Mouse (Mus musculus): ENCODE measurements around the gene Hormad2. TPM values are rescaled to one million over a fixed set of nuclear protein-coding genes. Genes with fewer than 3 reads are reported as not detected.

Gene Hormad2
- polyA plus RNA-seq, 1 experiment from 2014 or later, result 0.10 TPM

GRCm38 (mm10) chr11:4438211-4438610 is 2.7 kb downstream of the Hormad2 start:
- H3K27me3 ChIP-seq, result no peaks in the 10 kb centered on the region
- H3K9me3 ChIP-seq (replicated peaks), result no peaks in the 10 kb centered on the region
- WGBS, result 58% methylated on average over 2 of the region's 2 CpGs
- no peak for ATAC-seq
- no peaks in the 10 kb centered on the region for H3K4me1 ChIP-seq
- H3K9ac ChIP-seq, result no peak overlapping the region
- H3K36me3 ChIP-seq (ENCODE audit: poor library complexity, severe bottlenecking), result no peaks in the 10 kb centered on the region
- H3K4me2 ChIP-seq, result no peak overlapping the region
- no peak overlapping the region for H3K27ac ChIP-seq
- H3K4me3 ChIP-seq, result no peak overlapping the region

GRCm38 (mm10) chr11:4437318-4437717 is 3.6 kb downstream of the Hormad2 start:
- Histone ChIP-seq H3K36me3 (ENCODE audit: poor library complexity, severe bottlenecking) (no peaks in the 10 kb centered on the region), H3K27ac (no peak overlapping the region), H3K4me3 (no peak overlapping the region), H3K9ac (no peak overlapping the region), H3K27me3 (no peaks in the 10 kb centered on the region), H3K9me3 (replicated peaks) (no peaks in the 10 kb centered on the region), H3K4me2 (no peak overlapping the region), H3K4me1 (no peaks in the 10 kb centered on the region)
- no peak for ATAC-seq
- WGBS, result 88% methylated on average over 1 of the region's 1 CpGs

GRCm38 (mm10) chr11:4436631-4437030 is 4.3 kb downstream of the Hormad2 start:
- no peaks in the 10 kb centered on the region for H3K36me3 ChIP-seq (ENCODE audit: poor library complexity, severe bottlenecking)
- no peak overlapping the region for H3K9ac ChIP-seq
- WGBS, result 86% methylated on average over 3 of the region's 3 CpGs
- no peaks in the 10 kb centered on the region for H3K4me1 ChIP-seq
- no peak overlapping the region for H3K27ac ChIP-seq
- no peaks in the 10 kb centered on the region for H3K27me3 ChIP-seq
- no peak overlapping the region for H3K4me2 ChIP-seq
- no peaks in the 10 kb centered on the region for H3K9me3 ChIP-seq (replicated peaks)
- no peak overlapping the region for H3K4me3 ChIP-seq
- no peak for ATAC-seq

GRCm38 (mm10) chr11:4434461-4434860 is 6.4 kb downstream of the Hormad2 start:
- Histone ChIP-seq H3K27ac (no peak overlapping the region), H3K4me1 (no peaks in the 10 kb centered on the region), H3K4me3 (no peak overlapping the region), H3K9me3 (replicated peaks) (no peaks in the 10 kb centered on the region), H3K9ac (no peak overlapping the region), H3K27me3 (no peaks in the 10 kb centered on the region), H3K4me2 (no peak overlapping the region), H3K36me3 (ENCODE audit: poor library complexity, severe bottlenecking) (no peaks in the 10 kb centered on the region)
- 48% methylated on average over 4 of the region's 4 CpGs for WGBS
- no peak for ATAC-seq

GRCm38 (mm10) chr11:4423818-4424217 is 17.1 kb downstream of the Hormad2 start:
- WGBS, result 87% methylated on average over 8 of the region's 8 CpGs

GRCm38 (mm10) chr11:4422494-4423425 is 18.1 kb downstream of the Hormad2 start:
- WGBS, result 81% methylated on average over 16 of the region's 16 CpGs
- Histone ChIP-seq H3K4me2 (no peak overlapping the region), H3K4me1 (no peaks in the 10 kb centered on the region), H3K9ac (no peak overlapping the region; the same call in 1 of the 2 replicates), H3K36me3 (ENCODE audit: poor library complexity, severe bottlenecking) (no peaks in the 10 kb centered on the region), H3K27ac (no peak overlapping the region), H3K27me3 (no peaks in the 10 kb centered on the region), H3K4me3 (no peak overlapping the region), H3K9me3 (replicated peaks) (no peaks in the 10 kb centered on the region)
- ATAC-seq, result no peak

More at GRCm38 (mm10) chr11:4423818-4424217, 17.1 kb downstream of the Hormad2 start:
- H3K36me3 ChIP-seq (ENCODE audit: poor library complexity, severe bottlenecking), result no peaks in the 10 kb centered on the region
- ATAC-seq, result no peak
- no peak overlapping the region for H3K4me3 ChIP-seq
- no peak overlapping the region for H3K9ac ChIP-seq
- no peak overlapping the region for H3K27ac ChIP-seq
- no peaks in the 10 kb centered on the region for H3K27me3 ChIP-seq
- no peaks in the 10 kb centered on the region for H3K9me3 ChIP-seq (replicated peaks)
- no peak overlapping the region for H3K4me2 ChIP-seq
- no peaks in the 10 kb centered on the region for H3K4me1 ChIP-seq

- Histone ChIP-seq H3K27me3 (no peaks in the 10 kb centered on the region), H3K4me1 (no peaks in the 10 kb centered on the region), H3K4me3 (no peak overlapping the region), H3K27ac (no peak overlapping the region), H3K9ac (no peak overlapping the region), H3K9me3 (replicated peaks) (no peaks in the 10 kb centered on the region), H3K36me3 (ENCODE audit: poor library complexity, severe bottlenecking) (no peaks in the 10 kb centered on the region), H3K4me2 (no peak overlapping the region)
- 56% methylated on average over 6 of the region's 6 CpGs for WGBS
- ATAC-seq, result no peak
Measured at GRCm38 (mm10) chr11:4421933-4422488, 18.9 kb downstream of the Hormad2 start.

GRCm38 (mm10) chr11:4417986-4418385 is 22.9 kb downstream of the Hormad2 start:
- no peaks in the 10 kb centered on the region for H3K27me3 ChIP-seq
- H3K4me3 ChIP-seq, result no peak overlapping the region
- ATAC-seq, result no peak
- H3K4me1 ChIP-seq, result no peaks in the 10 kb centered on the region
- H3K9ac ChIP-seq, result no peak overlapping the region
- WGBS, result 86% methylated on average over 3 of the region's 3 CpGs
- H3K36me3 ChIP-seq (ENCODE audit: poor library complexity, severe bottlenecking), result no peaks in the 10 kb centered on the region
- H3K27ac ChIP-seq, result no peak overlapping the region
- no peak overlapping the region for H3K4me2 ChIP-seq
- no peaks in the 10 kb centered on the region for H3K9me3 ChIP-seq (replicated peaks)

- Histone ChIP-seq H3K27me3 (no peaks in the 10 kb centered on the region), H3K4me1 (no peaks in the 10 kb centered on the region), H3K9me3 (replicated peaks) (no peaks in the 10 kb centered on the region), H3K36me3 (ENCODE audit: poor library complexity, severe bottlenecking) (no peaks in the 10 kb centered on the region), H3K4me3 (no peak overlapping the region), H3K4me2 (no peak overlapping the region), H3K27ac (no peak overlapping the region), H3K9ac (no peak overlapping the region)
- no peak for ATAC-seq
- WGBS, result 90% methylated on average over 4 of the region's 4 CpGs
Measured at GRCm38 (mm10) chr11:4412294-4412693, 28.6 kb downstream of the Hormad2 start.

GRCm38 (mm10) chr11:4404277-4404676 is 36.6 kb downstream of the Hormad2 start:
- Histone ChIP-seq H3K9ac (no peak overlapping the region), H3K36me3 (ENCODE audit: poor library complexity, severe bottlenecking) (no peaks in the 10 kb centered on the region), H3K4me3 (no peak overlapping the region), H3K27ac (no peak overlapping the region), H3K4me2 (no peak overlapping the region), H3K27me3 (no peaks in the 10 kb centered on the region), H3K9me3 (replicated peaks) (no peaks in the 10 kb centered on the region), H3K4me1 (no peaks in the 10 kb centered on the region)
- no peak for ATAC-seq
- WGBS, result 56% methylated on average over 4 of the region's 4 CpGs

GRCm38 (mm10) chr11:4403381-4403780 is 37.5 kb downstream of the Hormad2 start:
- no peaks in the 10 kb centered on the region for H3K36me3 ChIP-seq (ENCODE audit: poor library complexity, severe bottlenecking)
- no peak overlapping the region for H3K9ac ChIP-seq
- no peak for ATAC-seq
- H3K27me3 ChIP-seq, result no peaks in the 10 kb centered on the region
- H3K27ac ChIP-seq, result no peak overlapping the region
- H3K4me2 ChIP-seq, result no peak overlapping the region
- H3K4me1 ChIP-seq, result no peaks in the 10 kb centered on the region
- no peaks in the 10 kb centered on the region for H3K9me3 ChIP-seq (replicated peaks)
- WGBS, result 80% methylated on average over 7 of the region's 7 CpGs
- no peak overlapping the region for H3K4me3 ChIP-seq

GRCm38 (mm10) chr11:4401251-4401650 is 39.7 kb downstream of the Hormad2 start:
- Histone ChIP-seq H3K27ac (no peak overlapping the region), H3K9me3 (replicated peaks) (no peaks in the 10 kb centered on the region), H3K36me3 (ENCODE audit: poor library complexity, severe bottlenecking) (no peaks in the 10 kb centered on the region), H3K9ac (no peak overlapping the region), H3K4me1 (no peaks in the 10 kb centered on the region), H3K4me2 (no peak overlapping the region), H3K4me3 (no peak overlapping the region), H3K27me3 (no peaks in the 10 kb centered on the region)
- ATAC-seq, result no peak
- 77% methylated on average over 5 of the region's 5 CpGs for WGBS

All from forebrain, embryonic 13.5 days (tissue).